Mouse (Mus musculus): ENCODE data around the gene Rbms1. TPM values are rescaled to one million over a fixed set of nuclear protein-coding genes. Genes with fewer than 3 reads are reported as not detected.

Rbms1 gene
- polyA plus RNA-seq, 1 experiment from 2014 or later = 40.8 TPM

DNA sequence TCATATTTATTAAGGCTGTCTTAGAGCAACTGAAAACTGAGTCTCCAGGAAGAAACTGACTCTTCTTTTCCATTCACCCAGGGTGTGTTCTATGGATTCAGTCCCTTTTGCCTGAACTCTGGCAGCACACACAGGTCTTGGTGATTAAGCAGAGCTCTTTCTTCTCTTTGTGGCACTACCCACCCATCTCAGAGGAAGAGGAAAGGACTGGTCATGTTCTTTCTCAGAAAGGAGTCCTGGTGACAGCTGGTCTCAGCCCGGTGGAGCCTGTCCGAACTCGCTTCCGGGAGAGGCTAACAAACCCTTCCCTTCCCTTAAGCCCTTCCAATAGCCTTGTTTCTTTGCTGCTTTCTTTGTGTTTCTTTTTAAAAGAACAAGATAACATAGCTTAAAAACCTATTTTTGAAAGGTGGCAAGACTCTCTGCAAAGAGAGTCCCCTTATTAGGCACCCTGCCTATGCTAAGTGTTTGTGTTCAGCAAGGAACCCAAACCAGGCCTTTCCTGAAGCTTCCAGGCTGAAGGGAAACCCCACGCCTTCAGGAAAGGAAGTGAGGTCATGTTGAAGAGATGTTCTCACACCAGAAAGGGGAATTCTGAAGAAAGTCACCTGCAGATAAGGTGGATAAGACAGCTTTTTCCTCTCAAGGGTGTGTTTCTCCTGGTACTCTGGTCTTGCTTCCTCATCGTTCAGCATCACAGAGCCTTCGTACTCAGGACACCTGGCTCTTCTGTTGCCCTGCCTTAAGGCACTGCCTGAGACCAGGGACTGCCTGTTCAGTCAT lies 251.7 kb downstream of the Rbms1 start:
- 83% methylated on average over 7 of the region's 7 CpGs for WGBS
- H3K4me3 ChIP-seq = no peak overlapping the region
- ATAC-seq (ENCODE audit: low FRiP score, low read depth) = no peak

DNA sequence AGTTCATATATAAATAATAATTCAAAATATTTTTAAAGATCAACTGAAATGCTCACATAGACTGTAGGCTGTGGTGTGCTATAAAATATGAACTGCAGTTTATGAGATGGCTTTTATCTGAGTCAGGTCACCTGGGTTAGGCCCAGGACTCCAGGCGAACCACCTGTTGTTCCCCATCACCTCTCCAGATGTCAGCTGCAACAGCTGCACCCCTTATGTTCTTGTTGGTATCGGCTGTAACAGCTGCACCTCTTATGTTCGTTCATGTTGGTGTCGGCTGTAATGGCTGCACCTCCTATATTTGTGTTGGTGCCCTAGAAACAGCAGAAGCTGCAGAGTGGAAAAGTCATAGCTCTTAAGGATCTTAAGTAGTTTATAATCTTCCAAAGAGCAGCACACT lies 252.7 kb downstream of the Rbms1 start:
- H3K9me3 ChIP-seq = no peaks in the 10 kb centered on the region
- 95% methylated on average over 4 of the region's 4 CpGs for WGBS
- no peak overlapping the region for H3K4me2 ChIP-seq (replicated peaks)
- H3K4me1 ChIP-seq = peaks cover 18% of the 10 kb centered on the region
- no peaks in the 10 kb centered on the region for H3K36me3 ChIP-seq
- no peak overlapping the region for H3K4me3 ChIP-seq
- H3K27me3 ChIP-seq = peaks cover 6% of the 10 kb centered on the region; the same call in 1 of the 2 replicates
- no peak overlapping the region for H3K9ac ChIP-seq (replicated peaks)
- H3K27ac ChIP-seq (replicated peaks) = no peak overlapping the region
- ATAC-seq (ENCODE audit: low FRiP score, low read depth) = no peak

More for the DNA sequence above, 251.7 kb downstream of the Rbms1 start:
- H3K4me2 ChIP-seq (replicated peaks) = no peak overlapping the region
- peaks cover 21% of the 10 kb centered on the region for H3K4me1 ChIP-seq
- H3K36me3 ChIP-seq = no peaks in the 10 kb centered on the region
- no peak overlapping the region for H3K27ac ChIP-seq (replicated peaks)
- no peak overlapping the region for H3K9ac ChIP-seq (replicated peaks)
- H3K9me3 ChIP-seq = no peaks in the 10 kb centered on the region
- peaks cover 6% of the 10 kb centered on the region; the same call in 1 of the 2 replicates for H3K27me3 ChIP-seq

DNA sequence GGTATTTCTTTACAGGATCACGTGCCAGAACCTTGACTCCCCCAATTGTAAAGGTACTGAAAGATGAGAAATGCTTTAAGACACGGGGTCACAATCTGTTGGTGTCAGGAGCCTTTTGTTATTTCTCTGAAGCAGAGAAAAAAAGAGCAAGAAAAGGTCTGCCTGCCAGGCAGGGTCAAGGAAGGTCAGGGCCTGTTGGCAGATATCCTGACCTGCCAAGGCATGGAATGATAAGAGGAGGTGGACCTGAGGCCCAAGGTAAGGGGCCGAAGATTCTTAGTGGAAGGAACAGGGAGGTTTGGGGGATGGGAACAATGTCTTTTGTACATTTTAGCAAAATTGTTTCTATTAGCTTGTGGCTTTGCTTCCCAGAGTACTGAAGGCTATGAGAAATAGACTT lies 254.3 kb downstream of the Rbms1 start:
- 39% methylated on average over 3 of the region's 3 CpGs for WGBS
- no peaks in the 10 kb centered on the region for H3K9me3 ChIP-seq
- H3K27me3 ChIP-seq = peaks cover 6% of the 10 kb centered on the region; the same call in 1 of the 2 replicates
- no peak overlapping the region for H3K27ac ChIP-seq (replicated peaks)
- H3K9ac ChIP-seq (replicated peaks) = no peak overlapping the region
- no peak overlapping the region for H3K4me2 ChIP-seq (replicated peaks)
- no peak overlapping the region for H3K4me3 ChIP-seq
- peaks cover 1% of the 10 kb centered on the region; the same call in 1 of the 2 replicates for H3K4me1 ChIP-seq
- H3K36me3 ChIP-seq = no peaks in the 10 kb centered on the region
- no peak for ATAC-seq (ENCODE audit: low FRiP score, low read depth)

DNA sequence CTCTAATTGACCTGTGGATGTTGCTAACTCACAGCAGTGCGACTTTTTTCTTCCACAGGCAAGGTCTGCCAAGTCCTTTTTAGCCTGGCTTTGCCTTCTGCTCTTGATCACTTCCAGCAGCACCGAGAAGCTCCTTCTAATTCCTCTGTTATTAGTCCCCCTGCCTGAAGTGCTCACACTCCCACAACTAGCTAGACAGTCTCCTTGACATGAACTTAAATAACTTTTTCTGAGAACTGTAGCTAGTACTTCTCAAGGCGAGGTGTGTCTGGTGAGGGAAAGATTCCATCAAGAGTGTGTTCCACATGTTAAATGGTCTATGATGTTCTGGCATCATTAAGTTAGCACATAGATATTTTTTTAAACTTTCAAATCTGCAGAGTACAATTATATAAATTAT lies 256.1 kb downstream of the Rbms1 start:
- ATAC-seq (ENCODE audit: low FRiP score, low read depth) = no peak
- 85% methylated on average over 3 of the region's 3 CpGs for WGBS
- H3K9ac ChIP-seq (replicated peaks) = no peak overlapping the region
- H3K27me3 ChIP-seq = no peaks in the 10 kb centered on the region; the same call in 1 of the 2 replicates
- no peak overlapping the region for H3K4me2 ChIP-seq (replicated peaks)
- H3K4me3 ChIP-seq = no peak overlapping the region
- no peaks in the 10 kb centered on the region for H3K4me1 ChIP-seq
- H3K27ac ChIP-seq (replicated peaks) = no peak overlapping the region
- no peaks in the 10 kb centered on the region for H3K36me3 ChIP-seq
- no peaks in the 10 kb centered on the region for H3K9me3 ChIP-seq

DNA sequence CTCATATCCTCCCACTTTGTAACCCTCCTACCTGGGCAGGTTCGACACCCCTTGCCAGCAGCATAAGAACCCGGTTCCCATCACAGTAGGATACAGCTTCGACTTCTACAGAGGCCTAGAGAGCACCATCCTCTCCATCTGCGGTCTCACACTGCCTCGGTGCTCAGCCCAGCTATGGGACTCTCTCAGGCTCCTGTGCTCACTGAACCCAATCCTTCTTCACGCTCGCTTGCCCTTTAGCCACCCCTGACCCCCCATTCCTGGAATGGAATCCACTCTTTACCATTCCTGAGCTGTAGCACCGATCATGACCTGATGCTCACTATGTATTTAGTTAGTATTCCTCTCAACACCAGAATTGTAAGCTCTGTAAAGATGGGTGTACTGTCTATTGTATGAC lies 257.6 kb downstream of the Rbms1 start:
- H3K36me3 ChIP-seq = no peaks in the 10 kb centered on the region
- no peak overlapping the region for H3K4me2 ChIP-seq (replicated peaks)
- no peak overlapping the region for H3K27ac ChIP-seq (replicated peaks)
- ATAC-seq (ENCODE audit: low FRiP score, low read depth) = no peak
- no peak overlapping the region for H3K9ac ChIP-seq (replicated peaks)
- no peaks in the 10 kb centered on the region for H3K9me3 ChIP-seq
- WGBS = 91% methylated on average over 8 of the region's 8 CpGs
- H3K4me1 ChIP-seq = no peaks in the 10 kb centered on the region
- no peaks in the 10 kb centered on the region; the same call in 1 of the 2 replicates for H3K27me3 ChIP-seq
- no peak overlapping the region for H3K4me3 ChIP-seq

DNA sequence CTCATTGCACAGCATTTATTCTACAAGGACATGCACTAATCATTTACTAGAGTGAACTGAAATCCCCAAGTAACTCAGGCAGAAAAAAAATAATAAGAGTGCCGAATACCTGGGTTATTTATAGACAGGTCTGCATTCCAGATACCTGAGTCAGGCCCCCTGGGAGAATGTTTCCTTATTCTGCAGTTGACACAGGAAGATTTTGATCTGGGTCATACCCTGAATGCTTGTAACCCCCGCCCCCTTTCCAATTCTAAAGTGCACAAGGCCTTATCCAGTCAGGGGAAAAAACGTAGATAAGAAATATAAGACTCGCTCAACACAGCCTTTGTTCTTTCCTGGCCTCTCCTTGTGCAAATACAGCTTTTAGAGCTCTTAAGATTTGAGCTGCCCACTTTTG lies 259.7 kb downstream of the Rbms1 start:
- Histone ChIP-seq H3K4me1 (0 out of 2 replicates have a peak, but pooled peaks cover 2% of the 10 kb centered on the region), H3K27ac (replicated peaks) (no peak overlapping the region), H3K4me3 (no peak overlapping the region), H3K9me3 (no peaks in the 10 kb centered on the region), H3K36me3 (no peaks in the 10 kb centered on the region), H3K27me3 (peaks cover 2% of the 10 kb centered on the region), H3K9ac (replicated peaks) (no peak overlapping the region), H3K4me2 (replicated peaks) (no peak overlapping the region)
- 65% methylated on average over 4 of the region's 4 CpGs for WGBS
- no peak for ATAC-seq (ENCODE audit: low FRiP score, low read depth)

DNA sequence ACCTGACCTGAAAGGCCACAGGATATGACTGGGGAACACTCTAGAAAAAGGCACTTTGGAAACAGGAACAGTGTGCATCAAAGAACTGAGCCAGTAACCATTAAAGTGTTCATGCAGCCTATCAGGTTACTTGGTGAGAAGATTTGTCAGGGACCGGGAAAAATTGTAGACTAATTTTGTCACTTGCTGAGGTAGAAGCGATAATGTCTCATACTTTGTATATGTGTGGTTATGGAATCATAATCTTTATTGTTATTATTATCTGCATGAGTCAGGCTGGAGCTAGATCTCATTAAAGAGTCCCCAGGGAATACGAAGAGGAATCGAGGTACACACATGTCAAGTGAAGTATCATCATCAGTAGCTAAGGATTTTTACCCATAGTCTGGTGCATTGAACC lies 262.0 kb downstream of the Rbms1 start:
- Histone ChIP-seq H3K4me2 (replicated peaks) (no peak overlapping the region), H3K27me3 (peaks cover 5% of the 10 kb centered on the region; the same call in 1 of the 2 replicates), H3K36me3 (no peaks in the 10 kb centered on the region), H3K4me3 (no peak overlapping the region), H3K4me1 (0 out of 2 replicates have a peak, but pooled peaks cover 2% of the 10 kb centered on the region), H3K9ac (replicated peaks) (no peak overlapping the region), H3K27ac (replicated peaks) (no peak overlapping the region), H3K9me3 (no peaks in the 10 kb centered on the region)
- no peak for ATAC-seq (ENCODE audit: low FRiP score, low read depth)
- 91% methylated on average over 4 of the region's 4 CpGs for WGBS

Other genes starting within 250 kb of the Rbms1 start
- gene Itgb6, start 240.5 kb downstream of the Rbms1 start, polyA plus RNA-seq (2016; fragmentation: Nextera tagmentation; extraction: Ambion mirVana) = 0.10 TPM in 1 of 2 replicates, not detected in the other

All from midbrain, embryonic 12.5 days (tissue).